13 mouse cellular contexts compared by ENCODE assay signal in the genomic region with DNA sequence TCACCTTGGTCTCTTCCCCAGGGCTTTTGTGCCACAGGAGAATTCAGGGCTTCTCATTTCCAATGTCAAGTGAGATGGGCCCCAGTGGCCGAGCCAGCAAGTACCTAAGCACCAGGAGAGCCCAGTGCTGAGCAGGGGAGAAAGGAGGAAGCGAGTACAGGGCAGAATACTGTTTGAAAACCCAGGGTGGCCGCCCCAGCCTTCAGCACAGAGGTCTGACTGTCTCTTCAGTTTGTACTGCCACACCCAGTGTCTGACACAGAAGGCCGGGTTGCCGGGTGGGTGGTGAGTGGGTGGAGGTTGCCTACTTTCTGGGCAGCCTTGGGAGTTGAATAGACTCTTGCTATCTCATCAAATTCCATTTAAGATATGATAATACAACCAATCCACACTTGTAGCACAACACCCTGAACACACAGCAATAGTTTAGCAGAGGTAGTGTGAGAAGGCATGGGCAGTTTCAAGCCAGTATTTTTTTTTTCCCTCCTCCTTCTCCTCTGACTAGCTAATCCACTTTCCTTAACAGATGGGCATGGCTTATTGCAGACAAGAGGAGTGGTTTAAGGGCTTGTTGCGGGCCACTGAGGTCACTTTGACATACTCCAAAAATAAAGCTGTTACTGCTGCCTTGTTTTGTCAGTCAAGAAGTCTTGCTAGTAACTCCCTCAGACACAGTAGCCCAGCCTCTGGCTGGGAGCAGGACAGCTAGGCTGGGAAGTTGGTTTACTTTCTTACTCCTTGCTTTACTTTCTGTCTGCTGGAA. TPM values are rescaled to one million over a fixed set of nuclear protein-coding genes. Genes with fewer than 3 reads are reported as not detected.
DNase-seq lines count a peak whose midpoint lies in the region; ATAC-seq and TF ChIP-seq lines count a peak whose summit lies in the region.
"Had no signal": no experiment of that assay in that cellular context is flagged by ENCODE, and none has a peak within 500 bp of the region (broad histone marks: within the 10 kb centered on the region; RNA-seq: fewer than 3 reads in every experiment).

No protein-coding gene starts in this region.

- no peak overlapping the region for H3K4me3 ChIP-seq in heart, embryonic 10.5 days
- H3K4me3 ChIP-seq in heart, postnatal 0 days (ENCODE audit: low read depth, low read length): no peak overlapping the region
- no peak overlapping the region for H3K4me3 ChIP-seq in stomach, embryonic 16.5 days (replicated peaks; ENCODE audit: low read length)
- H3K4me3 ChIP-seq in hindbrain, embryonic 14.5 days (replicated peaks; ENCODE audit: low read length): no peak overlapping the region
- H3K4me3 ChIP-seq: midbrain, embryonic 10.5 days had no signal

- DNase-seq in heart, embryonic 10.5 days (ENCODE audit: low spot score): no peak
- no peak for DNase-seq in heart, postnatal 25 days (ENCODE audit: low spot score)
- DNase-seq in urinary bladder, postnatal 14 days (ENCODE audit: low spot score): peak; percentile 49
- no peak for DNase-seq in urinary bladder, postnatal 10 days (ENCODE audit: low spot score)
- DNase-seq in heart, postnatal 0 days (ENCODE audit: low spot score): peak; percentile 32
- no peak for DNase-seq in hindbrain, embryonic 14.5 days (ENCODE audit: low spot score)
- no peak for DNase-seq in right cerebral cortex, adult 18-20 months
- DNase-seq: cerebellum, adult 18-20 months; kidney, adult 9 months; thymus, postnatal 25 days had no signal

- H3K4me1 ChIP-seq in heart, embryonic 10.5 days: peaks cover 27% of the 10 kb centered on the region
- H3K4me1 ChIP-seq in heart, postnatal 0 days (ENCODE audit: control insufficient read depth, insufficient read depth): peaks cover 10% of the 10 kb centered on the region; the same call in 1 of the 2 replicates
- peaks cover 14% of the 10 kb centered on the region; the same call in 1 of the 2 replicates for H3K4me1 ChIP-seq in stomach, embryonic 16.5 days (ENCODE audit: control insufficient read depth, insufficient read depth, low read length)
- peaks cover 23% of the 10 kb centered on the region; the same call in 1 of the 2 replicates for H3K4me1 ChIP-seq in hindbrain, embryonic 14.5 days (replicated peaks; ENCODE audit: control insufficient read depth, insufficient read depth, low read length)

- no peak for TF ChIP-seq EP300 in heart, postnatal 0 days (IDR thresholded peaks at IDR 0.05; ENCODE audit: low read depth)

- no peak for TF ChIP-seq CTCF in heart, postnatal 0 days (IDR thresholded peaks at IDR 0.05; ENCODE audit: low read depth)

- 52% methylated on average over 6 of the region's 6 CpGs for WGBS in heart, embryonic 10.5 days
- 46% methylated on average over 6 of the region's 6 CpGs for WGBS in heart, postnatal 0 days
- whole genome bisulfite sequencing in stomach, embryonic 16.5 days: 57% methylated on average over 6 of the region's 6 CpGs
- WGBS in hindbrain, embryonic 14.5 days: 91% methylated on average over 6 of the region's 6 CpGs

- H3K9me3 ChIP-seq in heart, embryonic 10.5 days: no peaks in the 10 kb centered on the region
- H3K9me3 ChIP-seq in heart, postnatal 0 days (replicated peaks; ENCODE audit: control insufficient read depth, low read length): 0 out of 2 replicates have a peak, but pooled peaks cover 3% of the 10 kb centered on the region
- H3K9me3 ChIP-seq in stomach, embryonic 16.5 days (replicated peaks; ENCODE audit: control insufficient read depth, low read length): peaks cover 4% of the 10 kb centered on the region; the same call in 1 of the 2 replicates
- H3K9me3 ChIP-seq in hindbrain, embryonic 14.5 days (ENCODE audit: control insufficient read depth, low read length): no peaks in the 10 kb centered on the region

- peak overlapping the region; percentile 47; the same call in 1 of the 2 replicates for H3K27ac ChIP-seq in heart, embryonic 10.5 days
- H3K27ac ChIP-seq in heart, postnatal 0 days (ENCODE audit: low read depth): peak overlapping the region; percentile 5; the same call in 1 of the 2 replicates
- peak overlapping the region; percentile 31; the same call in 1 of the 2 replicates for H3K27ac ChIP-seq in stomach, embryonic 16.5 days (ENCODE audit: low read length)
- H3K27ac ChIP-seq in hindbrain, embryonic 14.5 days: no peak overlapping the region
- H3K27ac ChIP-seq: midbrain, embryonic 10.5 days had no signal

- H3K9ac ChIP-seq in heart, postnatal 0 days (replicated peaks; ENCODE audit: low read depth, low read length): no peak overlapping the region
- no peak overlapping the region for H3K9ac ChIP-seq in stomach, embryonic 16.5 days (ENCODE audit: low read length)
- no peak overlapping the region for H3K9ac ChIP-seq in hindbrain, embryonic 14.5 days

- H3K27me3 ChIP-seq in heart, embryonic 10.5 days (ENCODE audit: insufficient read depth, poor library complexity, severe bottlenecking): no peaks in the 10 kb centered on the region
- 0 out of 2 replicates have a peak, but pooled peaks cover 6% of the 10 kb centered on the region for H3K27me3 ChIP-seq in heart, postnatal 0 days (ENCODE audit: control insufficient read depth, insufficient read depth, low read length)
- H3K27me3 ChIP-seq in stomach, embryonic 16.5 days (ENCODE audit: control insufficient read depth, insufficient read depth, low read length): no peaks in the 10 kb centered on the region
- no peaks in the 10 kb centered on the region for H3K27me3 ChIP-seq in hindbrain, embryonic 14.5 days (ENCODE audit: control insufficient read depth, insufficient read depth, low read length)

- H3K36me3 ChIP-seq in heart, embryonic 10.5 days: peaks cover 15% of the 10 kb centered on the region; the same call in 1 of the 2 replicates
- no peaks in the 10 kb centered on the region for H3K36me3 ChIP-seq in heart, postnatal 0 days (replicated peaks; ENCODE audit: control insufficient read depth, insufficient read depth, low read length)
- H3K36me3 ChIP-seq in stomach, embryonic 16.5 days (ENCODE audit: control insufficient read depth, insufficient read depth, low read length): peaks cover 13% of the 10 kb centered on the region; the same call in 1 of the 2 replicates
- 0 out of 2 replicates have a peak, but pooled peaks cover 4% of the 10 kb centered on the region for H3K36me3 ChIP-seq in hindbrain, embryonic 14.5 days (replicated peaks; ENCODE audit: control insufficient read depth, insufficient read depth)

- intact Hi-C loops in heart, postnatal 25 days (cut with DNase I): no loop called here

- ATAC-seq in heart, postnatal 0 days (ENCODE audit: insufficient read depth, low read depth): peak; percentile 39; the same call in 1 of the 2 replicates
- peak; percentile 39; the same call in 1 of the 2 replicates for ATAC-seq in stomach, embryonic 16.5 days (ENCODE audit: insufficient read depth, low FRiP score)
- ATAC-seq in hindbrain, embryonic 14.5 days (ENCODE audit: low FRiP score): no peak
- ATAC-seq: activated CD4-positive, CD25-positive, alpha-beta regulatory T cell, adult 4 months had no signal

- H3K4me2 ChIP-seq in heart, postnatal 0 days (ENCODE audit: low read depth, low read length): peak overlapping the region; percentile 29
- H3K4me2 ChIP-seq in stomach, embryonic 16.5 days (ENCODE audit: low read depth, low read length): no peak overlapping the region
- H3K4me2 ChIP-seq in hindbrain, embryonic 14.5 days (replicated peaks): no peak overlapping the region

RNA-seq across cellular contexts. Expression of a gene that starts 55.3 kb away (rescaled TPM):
- polyA plus RNA-seq in heart, embryonic 10.5 days (2016; fragmentation: Nextera tagmentation; extraction: Ambion mirVana): 32.0 and 42.3 TPM in 2 replicates
- 10 to 100 TPM; 24.7 to 27.4 TPM for total RNA-seq in heart, postnatal 25 days (2021)
- 11.2 and 20.0 TPM in 2 replicates for total RNA-seq in heart, postnatal 0 days (2014; rRNA removed; ENCODE audit: low replicate concordance)
- 17.8 and 18.6 TPM in 2 replicates for polyA plus RNA-seq in heart, postnatal 0 days (2015; fragmentation: Nextera tagmentation; extraction: Ambion mirVana)
- polyA plus RNA-seq in stomach, embryonic 16.5 days (2015; fragmentation: Nextera tagmentation; extraction: Ambion mirVana): 41.0 and 41.4 TPM in 2 replicates
- 50.1 and 57.8 TPM in 2 replicates for polyA plus RNA-seq in hindbrain, embryonic 14.5 days (2014; fragmentation: Nextera tagmentation; extraction: Ambion mirVana)

Comparison
In these comparisons a context has a peak if more than half of its experiments do, and no peak if none do; other contexts are left out.
1. DNase-seq: peak in urinary bladder, postnatal 14 days (single experiment) and heart, postnatal 0 days (single experiment); none in heart, embryonic 10.5 days (single experiment), heart, postnatal 25 days (single experiment), urinary bladder, postnatal 10 days (single experiment), hindbrain, embryonic 14.5 days (single experiment) and right cerebral cortex, adult 18-20 months (single experiment).